Mouse (Mus musculus) testis, adult 2 months (tissue): Measurements from ENCODE around the gene Dtnb. TPM values are rescaled to one million over a fixed set of nuclear protein-coding genes. Genes with fewer than 3 reads are reported as not detected.
"Not testable (repeated sequence)": the region's sequence is repeated elsewhere in the genome, so short reads cannot be mapped to it uniquely, and the experiment has no call there.

Source experiments
- H3K27ac ChIP-seq: fragments of 200-500 bp; 2 replicates; pipeline ENCODE4 v1.5.1; 2012; ENCODE audit warnings: low read depth, low read length; ENCODE audit not compliant: control insufficient read depth, insufficient read depth
- H3K27me3 ChIP-seq: fragments of 200-500 bp; 2 replicates; pipeline ENCODE4 v1.6.1; 2012; ENCODE audit warnings: mild to moderate bottlenecking, low read length, moderate library complexity; ENCODE audit not compliant: control insufficient read depth, insufficient read depth
- H3K36me3 ChIP-seq: fragments of 200-500 bp; 2 replicates; pipeline ENCODE4 v1.6.1; 2012; ENCODE audit warnings: mild to moderate bottlenecking, low read length; ENCODE audit not compliant: control insufficient read depth, insufficient read depth
- H3K4me1 ChIP-seq: fragments of 200-500 bp; 2 replicates; pipeline ENCODE4 v1.6.1; 2012; ENCODE audit warnings: low read length; ENCODE audit not compliant: control insufficient read depth, insufficient read depth
- H3K4me3 ChIP-seq: fragments of 200-500 bp; 2 replicates; pipeline ENCODE4 v1.5.1; 2012; ENCODE audit warnings: low read depth, mild to moderate bottlenecking, low read length, moderate library complexity, mixed read lengths; ENCODE audit not compliant: control insufficient read depth
- CTCF ChIP-seq: fragments of 200-500 bp; IDR thresholded peaks from 2 replicates; pipeline ENCODE4 v1.5.1; 2012; ENCODE audit warnings: low read depth, mild to moderate bottlenecking, inconsistent platforms, low read length, moderate library complexity; ENCODE audit not compliant: control insufficient read depth, insufficient read depth, insufficient replicate concordance
- POLR2A ChIP-seq: fragments of 200-500 bp; IDR thresholded peaks from 2 replicates; pipeline ENCODE4 v1.6.1; 2012; ENCODE audit warnings: low read depth, mild to moderate bottlenecking, inconsistent platforms, low read length, moderate library complexity; ENCODE audit not compliant: control insufficient read depth
- polyA plus RNA-seq: library from polyadenylated mRNA; depleted of rRNA; stranded (reverse); fragments of >200 nt; gene quantifications from 2 replicates; pipeline ENCODE4 v1.2.3, GENCODE M21; 2012

The Dtnb gene
- polyA plus RNA-seq, 1 experiment: 146 TPM

GRCm38 (mm10) chr12:3680721-3681120, 108.5 kb downstream of the Dtnb start:
- Histone ChIP-seq H3K4me1 (no peaks in the 10 kb centered on the region), H3K36me3 (no peaks in the 10 kb centered on the region), H3K27ac (no peak overlapping the region), H3K27me3 (no peaks in the 10 kb centered on the region), H3K4me3 (no peak overlapping the region)
- TF ChIP-seq POLR2A: no peak
- TF ChIP-seq CTCF: no peak

- TF ChIP-seq POLR2A: no peak
- TF ChIP-seq CTCF: no peak
- Histone ChIP-seq H3K27ac (no peak overlapping the region), H3K4me1 (no peaks in the 10 kb centered on the region), H3K27me3 (no peaks in the 10 kb centered on the region), H3K4me3 (no peak overlapping the region), H3K36me3 (no peaks in the 10 kb centered on the region)
Observed at GRCm38 (mm10) chr12:3683041-3683440, 110.9 kb downstream of the Dtnb start.

- Histone ChIP-seq H3K4me3 (no peak overlapping the region), H3K27ac (no peak overlapping the region), H3K4me1 (no peaks in the 10 kb centered on the region), H3K36me3 (no peaks in the 10 kb centered on the region), H3K27me3 (no peaks in the 10 kb centered on the region)
- TF ChIP-seq POLR2A (no peak), CTCF (no peak)
Observed at GRCm38 (mm10) chr12:3686419-3686940, 114.3 kb downstream of the Dtnb start.

GRCm38 (mm10) chr12:3690926-3691529, 118.8 kb downstream of the Dtnb start:
- not testable (repeated sequence) for H3K27me3 ChIP-seq, H3K4me1 ChIP-seq, H3K27ac ChIP-seq, H3K36me3 ChIP-seq, H3K4me3 ChIP-seq

- TF ChIP-seq CTCF (no peak), POLR2A (no peak)
- H3K27ac ChIP-seq: no peak overlapping the region
- no peak overlapping the region for H3K4me3 ChIP-seq
- no peaks in the 10 kb centered on the region for H3K36me3 ChIP-seq
- no peaks in the 10 kb centered on the region for H3K4me1 ChIP-seq
- no peaks in the 10 kb centered on the region for H3K27me3 ChIP-seq
Observed at GRCm38 (mm10) chr12:3692795-3693392, 120.7 kb downstream of the Dtnb start.

- H3K36me3 ChIP-seq: no peaks in the 10 kb centered on the region
- H3K4me3 ChIP-seq: no peak overlapping the region
- H3K4me1 ChIP-seq: no peaks in the 10 kb centered on the region
- H3K27ac ChIP-seq: no peak overlapping the region
- TF ChIP-seq POLR2A (no peak), CTCF (no peak)
- no peaks in the 10 kb centered on the region for H3K27me3 ChIP-seq
Observed at GRCm38 (mm10) chr12:3695741-3696501, 123.7 kb downstream of the Dtnb start.

- Histone ChIP-seq H3K4me3 (no peak overlapping the region), H3K27me3 (no peaks in the 10 kb centered on the region), H3K36me3 (no peaks in the 10 kb centered on the region), H3K27ac (no peak overlapping the region), H3K4me1 (no peaks in the 10 kb centered on the region)
- TF ChIP-seq CTCF (no peak), POLR2A (no peak)
Observed at GRCm38 (mm10) chr12:3700503-3700902, 128.3 kb downstream of the Dtnb start.
